In genomic region chr14:100213066-100213465, GRCm38 (mm10) we compare ENCODE assay signal across 10 mouse cellular contexts.
DNase-seq lines count a peak whose midpoint lies in the region; ATAC-seq and TF ChIP-seq lines count a peak whose summit lies in the region.
"Had no signal": no experiment of that assay in that cellular context is flagged by ENCODE, and none has a peak within 500 bp of the region (broad histone marks: within the 10 kb centered on the region; RNA-seq: fewer than 3 reads in every experiment).

No protein-coding gene starts in this region.

- no peak for TF ChIP-seq POLR2A in cerebellum, adult 2 months (IDR thresholded peaks at IDR 0.05; ENCODE audit: borderline replicate concordance, insufficient read depth, low read length)

- TF ChIP-seq CTCF in cerebellum, adult 2 months (IDR thresholded peaks at IDR 0.05; ENCODE audit: borderline replicate concordance, insufficient read depth, low read depth, low read length) = no peak

- WGBS in kidney, embryonic 15.5 days = 75% methylated on average over 7 of the region's 7 CpGs
- 85% methylated on average over 7 of the region's 7 CpGs for WGBS in cerebellum, adult 2 months
- 87% methylated on average over 7 of the region's 7 CpGs for WGBS in hindbrain, embryonic 10.5 days

- H3K4me1 ChIP-seq in kidney, embryonic 15.5 days = peaks cover 4% of the 10 kb centered on the region; the same call in 1 of the 2 replicates
- H3K4me1 ChIP-seq in cerebellum, adult 2 months (ENCODE audit: control insufficient read depth, insufficient read depth, low read length) = peaks cover 7% of the 10 kb centered on the region
- H3K4me1 ChIP-seq in hindbrain, embryonic 10.5 days (replicated peaks) = peaks cover 14% of the 10 kb centered on the region

- no peak for ATAC-seq in kidney, embryonic 15.5 days (replicated peaks; ENCODE audit: low FRiP score)
- ATAC-seq in inflammation-experienced regulatory T-cells, adult 6 months = peak; percentile 72
- ATAC-seq: Patski had no signal

- H3K36me3 ChIP-seq in kidney, embryonic 15.5 days = no peaks in the 10 kb centered on the region
- no peaks in the 10 kb centered on the region for H3K36me3 ChIP-seq in hindbrain, embryonic 10.5 days
- H3K36me3 ChIP-seq: stomach, embryonic 15.5 days had no signal

- H3K4me3 ChIP-seq in kidney, embryonic 15.5 days (replicated peaks) = no peak overlapping the region
- no peak overlapping the region for H3K4me3 ChIP-seq in cerebellum, adult 2 months (replicated peaks; ENCODE audit: insufficient read depth, low read depth, low read length)
- no peak overlapping the region for H3K4me3 ChIP-seq in hindbrain, embryonic 10.5 days
- H3K4me3 ChIP-seq: stomach, embryonic 15.5 days had no signal

- peak; percentile 40 for DNase-seq in kidney, adult 9 months
- DNase-seq in adrenal gland, postnatal 25 days = peak; percentile 16
- DNase-seq in lung, postnatal 14 days = peak; percentile 24
- DNase-seq in cerebellum, adult 2 months = no peak
- DNase-seq in hindbrain, embryonic 10.5 days (ENCODE audit: low spot score) = no peak
- no peak for DNase-seq in Muller cell, postnatal 12 days (ENCODE audit: inconsistent ontology term)

- H3K9ac ChIP-seq in kidney, embryonic 15.5 days = no peak overlapping the region
- H3K9ac ChIP-seq: stomach, embryonic 15.5 days had no signal

- no peak overlapping the region for H3K4me2 ChIP-seq in kidney, embryonic 15.5 days
- H3K4me2 ChIP-seq: stomach, embryonic 15.5 days had no signal

- H3K9me3 ChIP-seq in kidney, embryonic 15.5 days (replicated peaks) = no peaks in the 10 kb centered on the region
- H3K9me3 ChIP-seq in hindbrain, embryonic 10.5 days = no peaks in the 10 kb centered on the region
- H3K9me3 ChIP-seq: stomach, embryonic 15.5 days had no signal

- no peaks in the 10 kb centered on the region for H3K27me3 ChIP-seq in kidney, embryonic 15.5 days
- H3K27me3 ChIP-seq in cerebellum, adult 2 months (ENCODE audit: control insufficient read depth, insufficient read depth, low read length) = no peaks in the 10 kb centered on the region
- no peaks in the 10 kb centered on the region for H3K27me3 ChIP-seq in hindbrain, embryonic 10.5 days (ENCODE audit: insufficient read depth, poor library complexity, severe bottlenecking)
- H3K27me3 ChIP-seq: Patski; stomach, embryonic 15.5 days had no signal

- H3K27ac ChIP-seq in kidney, embryonic 15.5 days = no peak overlapping the region
- no peak overlapping the region for H3K27ac ChIP-seq in cerebellum, adult 2 months (ENCODE audit: insufficient read depth, low read length)
- no peak overlapping the region for H3K27ac ChIP-seq in hindbrain, embryonic 10.5 days
- H3K27ac ChIP-seq: stomach, embryonic 15.5 days had no signal

Comparison
In these comparisons a context has a peak if more than half of its experiments do, and no peak if none do; other contexts are left out.
1. DNase-seq: peak in kidney, adult 9 months (single experiment), adrenal gland, postnatal 25 days (single experiment) and lung, postnatal 14 days (single experiment); none in cerebellum, adult 2 months (0 of 2), hindbrain, embryonic 10.5 days (single experiment) and Muller cell, postnatal 12 days (single experiment).